Mouse (Mus musculus) limb, embryonic 11.5 days (tissue): ENCODE results near the gene Chac1. TPM values are rescaled to one million over a fixed set of nuclear protein-coding genes. Genes with fewer than 3 reads are reported as not detected.

Experiments
- ATAC-seq: fragments of 200-750 bp; cut with Nextera tagmentation; 2 replicates; pipeline ENCODE4 v1.8.0; 2017; ENCODE audit warnings: low read depth; ENCODE audit not compliant: insufficient number of reproducible peaks, low FRiP score, low TSS enrichment
- DNase-seq: peaks from one replicate; pipeline ENCODE4 v3.0.0-alpha.2; 2015; ENCODE audit warnings: low spot score
- H3K27ac ChIP-seq: fragments of 300-500 bp; sonication (generic); replicated peaks from 2 replicates; pipeline ENCODE4 v1.5.1; 2014; ENCODE audit warnings: low read depth, mild to moderate bottlenecking, low read length
- H3K27me3 ChIP-seq: fragments of 300-500 bp; sonication (generic); 2 replicates; pipeline ENCODE4 v1.6.1; 2014; ENCODE audit warnings: mild to moderate bottlenecking, low read length, mixed read lengths; ENCODE audit not compliant: control insufficient read depth, insufficient read depth
- H3K36me3 ChIP-seq: fragments of 300-500 bp; sonication (generic); 2 replicates; pipeline ENCODE4 v1.6.1; 2014; ENCODE audit warnings: mild to moderate bottlenecking, low read length, moderate library complexity, mixed read lengths; ENCODE audit not compliant: control insufficient read depth, insufficient read depth
- H3K4me1 ChIP-seq: fragments of 300-500 bp; sonication (generic); 2 replicates; pipeline ENCODE4 v1.6.1; 2014; ENCODE audit warnings: low read length, mixed read lengths; ENCODE audit not compliant: control insufficient read depth, insufficient read depth
- H3K4me2 ChIP-seq: fragments of 300-500 bp; sonication (generic); 2 replicates; pipeline ENCODE4 v1.6.1; 2014; ENCODE audit warnings: low read depth, mild to moderate bottlenecking, moderate library complexity; ENCODE audit not compliant: severe bottlenecking
- H3K4me3 ChIP-seq: fragments of 300-500 bp; sonication (generic); 2 replicates; pipeline ENCODE4 v1.5.1; 2014; ENCODE audit warnings: low read depth, low read length
- H3K9ac ChIP-seq: fragments of 300-500 bp; sonication (generic); 2 replicates; pipeline ENCODE4 v1.6.1; 2014; ENCODE audit warnings: mild to moderate bottlenecking, low read length
- H3K9me3 ChIP-seq: fragments of 300-500 bp; sonication (generic); 2 replicates; pipeline ENCODE4 v1.6.1; 2016; ENCODE audit warnings: low read length; ENCODE audit not compliant: control insufficient read depth
- WGBS: fragments of 180-500 bp; shearing (Covaris S2); extraction: QIAGEN DNeasy Blood & Tissue Kit; methylation state at CpG from one replicate; pipeline ENCODE4 v1.1.7; 2014; 5-methylcytosine and 5-hydroxymethylcytosine counted together
- polyA plus RNA-seq: library from polyadenylated mRNA; unstranded; fragments of >200 nt; fragmentation: Nextera tagmentation; extraction: Ambion mirVana; gene quantifications from 2 replicates; pipeline ENCODE4 v1.2.1, GENCODE M21; 2014

Chac1 gene
- polyA plus RNA-seq = 0.57 and 0.69 TPM in 2 replicates

GRCm38 (mm10) chr2:119350555-119351486 lies at the start of gene Chac1:
Chac1 (plus strand) TSS chr2:119351229.
- no peak within 1 kb of the TSS for H3K27ac ChIP-seq

GRCm38 (mm10) chr2:119302876-119303275 lies 48.2 kb upstream of the Chac1 start:
- ATAC-seq = no peak
- Histone ChIP-seq H3K27ac (no peak overlapping the region), H3K27me3 (no peaks in the 10 kb centered on the region), H3K9ac (no peak overlapping the region), H3K36me3 (no peaks in the 10 kb centered on the region; the same call in 1 of the 2 replicates), H3K9me3 (no peaks in the 10 kb centered on the region), H3K4me1 (peaks cover 27% of the 10 kb centered on the region), H3K4me3 (no peak overlapping the region), H3K4me2 (no peak overlapping the region)
- no peak for DNase-seq
- WGBS = 53% methylated on average over 6 of the region's 6 CpGs

More at GRCm38 (mm10) chr2:119350555-119351486, at the start of gene Chac1:
- 6% methylated on average over 58 of the region's 58 CpGs for WGBS
- Histone ChIP-seq H3K9me3 (no peaks in the 10 kb centered on the region; the same call in 1 of the 2 replicates), H3K36me3 (no peaks in the 10 kb centered on the region), H3K27me3 (peaks cover 12% of the 10 kb centered on the region), H3K9ac (peak within 1 kb of the TSS; percentile 43), H3K4me1 (peaks cover 4% of the 10 kb centered on the region), H3K4me3 (peak within 1 kb of the TSS; percentile 46), H3K4me2 (peak within 1 kb of the TSS; percentile 92)
- peak; percentile 86; the same call in 1 of the 2 replicates for ATAC-seq
- DNase-seq = peak; percentile 85

- Histone ChIP-seq H3K36me3 (no peaks in the 10 kb centered on the region; the same call in 1 of the 2 replicates), H3K9me3 (no peaks in the 10 kb centered on the region), H3K4me1 (peaks cover 27% of the 10 kb centered on the region), H3K27me3 (no peaks in the 10 kb centered on the region), H3K9ac (no peak overlapping the region), H3K4me3 (no peak overlapping the region), H3K4me2 (no peak overlapping the region), H3K27ac (no peak overlapping the region)
- ATAC-seq = no peak
- DNase-seq = no peak
- 38% methylated on average over 3 of the region's 3 CpGs for WGBS
These were observed 46.6 kb upstream of the Chac1 start for GRCm38 (mm10) chr2:119304391-119304790.

GRCm38 (mm10) chr2:119304798-119305208 lies 46.2 kb upstream of the Chac1 start:
- Histone ChIP-seq H3K4me1 (peaks cover 27% of the 10 kb centered on the region), H3K36me3 (no peaks in the 10 kb centered on the region; the same call in 1 of the 2 replicates), H3K9ac (no peak overlapping the region), H3K4me2 (no peak overlapping the region), H3K27me3 (no peaks in the 10 kb centered on the region), H3K9me3 (no peaks in the 10 kb centered on the region), H3K27ac (no peak overlapping the region), H3K4me3 (no peak overlapping the region)
- 3% methylated on average over 3 of the region's 3 CpGs for WGBS
- DNase-seq = peak; percentile 68
- ATAC-seq = peak; percentile 46; the same call in 1 of the 2 replicates

GRCm38 (mm10) chr2:119311544-119311943 lies 39.5 kb upstream of the Chac1 start:
- H3K27me3 ChIP-seq = no peaks in the 10 kb centered on the region
- no peak overlapping the region for H3K27ac ChIP-seq
- H3K9ac ChIP-seq = no peak overlapping the region
- DNase-seq = no peak
- H3K9me3 ChIP-seq = no peaks in the 10 kb centered on the region
- 37% methylated on average over 12 of the region's 12 CpGs for WGBS
- peaks cover 26% of the 10 kb centered on the region for H3K4me1 ChIP-seq
- no peak overlapping the region for H3K4me3 ChIP-seq
- H3K36me3 ChIP-seq = no peaks in the 10 kb centered on the region
- H3K4me2 ChIP-seq = no peak overlapping the region
- ATAC-seq = no peak

GRCm38 (mm10) chr2:119312380-119312958 lies 38.6 kb upstream of the Chac1 start:
- Histone ChIP-seq H3K27me3 (no peaks in the 10 kb centered on the region), H3K36me3 (no peaks in the 10 kb centered on the region), H3K4me1 (peaks cover 26% of the 10 kb centered on the region), H3K9me3 (no peaks in the 10 kb centered on the region), H3K9ac (no peak overlapping the region), H3K4me2 (no peak overlapping the region), H3K4me3 (no peak overlapping the region), H3K27ac (no peak overlapping the region)
- WGBS = 26% methylated on average over 2 of the region's 2 CpGs
- ATAC-seq = no peak
- no peak for DNase-seq

- Histone ChIP-seq H3K9ac (no peak overlapping the region), H3K4me2 (no peak overlapping the region), H3K27ac (0 out of 2 replicates have a peak overlapping the region, but pooled peaks have one; percentile 18), H3K9me3 (no peaks in the 10 kb centered on the region), H3K4me3 (no peak overlapping the region), H3K36me3 (no peaks in the 10 kb centered on the region), H3K27me3 (no peaks in the 10 kb centered on the region), H3K4me1 (peaks cover 26% of the 10 kb centered on the region)
- 17% methylated on average over 10 of the region's 10 CpGs for WGBS
- peak; percentile 48 for DNase-seq
- ATAC-seq = peak; percentile 52; the same call in 1 of the 2 replicates
These were observed 37.1 kb upstream of the Chac1 start for GRCm38 (mm10) chr2:119313780-119314479.

- ATAC-seq = no peak
- Histone ChIP-seq H3K27me3 (no peaks in the 10 kb centered on the region), H3K9ac (no peak overlapping the region), H3K9me3 (no peaks in the 10 kb centered on the region), H3K4me2 (no peak overlapping the region), H3K27ac (no peak overlapping the region), H3K4me3 (no peak overlapping the region), H3K36me3 (no peaks in the 10 kb centered on the region), H3K4me1 (peaks cover 26% of the 10 kb centered on the region)
- DNase-seq = no peak
- 85% methylated on average over 12 of the region's 12 CpGs for WGBS
These were observed 36.2 kb upstream of the Chac1 start for GRCm38 (mm10) chr2:119314742-119315310.
